Mouse (Mus musculus) limb, embryonic 15.5 days (tissue): ENCODE measurements around the gene Trabd2b. TPM values are rescaled to one million over a fixed set of nuclear protein-coding genes. Genes with fewer than 3 reads are reported as not detected.

Source experiments
- ATAC-seq: fragments of 200-750 bp; cut with Nextera tagmentation; 2 replicates; pipeline ENCODE4 v1.8.0; 2017; ENCODE audit warnings: low read depth, moderate TSS enrichment; ENCODE audit not compliant: insufficient number of reproducible peaks, low FRiP score, low TSS enrichment
- H3K27ac ChIP-seq: fragments of 300-500 bp; sonication (generic); 2 replicates; pipeline ENCODE4 v1.5.1; 2015; ENCODE audit warnings: moderate library complexity, mild to moderate bottlenecking, inconsistent platforms
- H3K27me3 ChIP-seq: fragments of 300-500 bp; sonication (generic); 2 replicates; pipeline ENCODE4 v1.6.1; 2015; ENCODE audit warnings: inconsistent platforms
- H3K36me3 ChIP-seq: fragments of 300-500 bp; sonication (generic); 2 replicates; pipeline ENCODE4 v1.6.1; 2015; ENCODE audit warnings: inconsistent platforms
- H3K4me1 ChIP-seq: fragments of 300-500 bp; sonication (generic); 2 replicates; pipeline ENCODE4 v1.6.1; 2015; ENCODE audit warnings: inconsistent platforms
- H3K4me2 ChIP-seq: fragments of 300-500 bp; sonication (generic); 2 replicates; pipeline ENCODE4 v1.6.1; 2015; ENCODE audit warnings: mild to moderate bottlenecking, inconsistent platforms
- H3K4me3 ChIP-seq: fragments of 300-500 bp; sonication (generic); 2 replicates; pipeline ENCODE4 v1.5.1; 2015; ENCODE audit warnings: mild to moderate bottlenecking, inconsistent platforms
- H3K9ac ChIP-seq: fragments of 300-500 bp; sonication (generic); 2 replicates; pipeline ENCODE4 v1.6.1; 2015; ENCODE audit warnings: inconsistent platforms
- H3K9me3 ChIP-seq: fragments of 300-500 bp; sonication (generic); 2 replicates; pipeline ENCODE4 v1.6.1; 2016; ENCODE audit warnings: inconsistent platforms
- WGBS: fragments of 180-500 bp; shearing (Covaris S2); methylation state at CpG from one replicate; pipeline ENCODE4 v1.1.7; 2015; 5-methylcytosine and 5-hydroxymethylcytosine counted together
- polyA plus RNA-seq: library from polyadenylated mRNA; unstranded; fragments of >200 nt; fragmentation: Nextera tagmentation; extraction: Ambion mirVana; gene quantifications from 2 replicates; pipeline ENCODE4 v1.2.1, GENCODE M21; 2015

The Trabd2b gene
- polyA plus RNA-seq, 1 experiment from 2014 or later = 3.1 TPM

DNA sequence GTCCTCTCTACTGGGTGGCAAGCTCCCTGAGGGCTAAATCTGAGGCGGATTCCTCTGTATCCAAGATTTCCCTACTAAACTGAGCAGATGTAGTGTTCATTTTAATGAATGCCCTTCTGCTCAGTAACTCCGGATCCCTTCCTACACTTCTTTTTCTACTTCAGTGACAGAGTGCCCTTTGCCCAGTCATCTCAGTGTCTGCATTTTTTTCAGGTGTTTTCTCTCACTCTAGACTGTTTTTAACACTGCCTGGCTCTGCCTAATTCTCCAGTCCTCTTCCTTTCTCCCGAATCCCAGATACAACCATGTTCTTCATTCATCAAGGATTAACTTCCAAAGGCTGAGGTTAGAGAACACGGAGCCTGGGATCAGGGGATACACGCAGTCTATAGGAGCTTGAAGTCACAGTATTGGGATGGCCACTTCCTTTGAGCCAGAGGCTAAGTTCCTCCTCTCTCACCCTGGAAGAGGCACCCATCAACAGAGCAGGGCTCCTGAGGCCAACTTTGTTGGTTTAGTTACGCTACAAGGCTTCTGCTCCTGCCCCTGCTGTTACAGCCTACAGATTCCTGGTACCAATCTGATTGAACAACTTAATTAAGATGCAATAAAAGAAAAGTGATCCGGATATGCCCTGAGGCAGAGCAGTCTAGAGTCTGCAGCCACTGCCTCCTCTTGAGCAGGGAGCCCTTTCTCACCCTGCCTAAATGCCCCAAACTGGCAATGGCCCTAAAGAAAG, 4.4 kb upstream of the Trabd2b start:
- ATAC-seq = no peak
- Histone ChIP-seq H3K9ac (no peak overlapping the region), H3K4me1 (peaks cover 10% of the 10 kb centered on the region), H3K27me3 (peaks cover 60% of the 10 kb centered on the region), H3K9me3 (no peaks in the 10 kb centered on the region), H3K4me2 (no peak overlapping the region), H3K27ac (no peak overlapping the region), H3K4me3 (no peak overlapping the region), H3K36me3 (no peaks in the 10 kb centered on the region)
- WGBS = 60% methylated on average over 7 of the region's 7 CpGs

- Histone ChIP-seq H3K27ac (peak overlapping the region; percentile 96), H3K9me3 (no peaks in the 10 kb centered on the region), H3K36me3 (no peaks in the 10 kb centered on the region), H3K4me2 (peak overlapping the region; percentile 87), H3K4me3 (peak overlapping the region; percentile 60), H3K9ac (peak overlapping the region; percentile 72), H3K27me3 (peaks cover 61% of the 10 kb centered on the region), H3K4me1 (peaks cover 39% of the 10 kb centered on the region)
- peak; percentile 77 for ATAC-seq
- WGBS = under 1% methylated on average over 35 of the region's 74 CpGs
Observed at GRCm38 (mm10) chr4:114405682-114406354, 706 bp upstream of the Trabd2b start.

DNA sequence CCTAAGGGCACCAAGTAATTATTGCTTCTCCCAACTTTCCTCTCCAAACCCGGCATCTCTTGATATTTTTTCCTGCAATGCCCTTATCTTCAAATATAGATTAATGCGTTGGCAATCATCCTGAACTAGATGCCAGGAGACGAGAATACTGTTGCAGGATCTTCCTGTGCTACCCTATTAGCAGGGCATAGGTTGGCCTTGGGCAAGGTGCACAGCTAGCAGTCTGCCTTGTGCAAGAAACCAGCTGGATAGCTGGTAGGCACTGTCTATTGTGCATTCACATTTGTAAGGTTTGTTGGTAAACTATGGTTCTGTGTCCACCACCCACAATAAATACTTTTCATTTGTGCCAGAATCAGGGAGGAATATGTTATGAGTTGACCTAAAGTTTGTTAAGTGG, 992 bp downstream of the Trabd2b start:
- H3K27ac ChIP-seq = no peak overlapping the region
- no peaks in the 10 kb centered on the region for H3K9me3 ChIP-seq
- H3K9ac ChIP-seq = no peak overlapping the region
- peak overlapping the region; percentile 87 for H3K4me2 ChIP-seq
- H3K27me3 ChIP-seq = peaks cover 56% of the 10 kb centered on the region
- H3K4me3 ChIP-seq = peak overlapping the region; percentile 60
- 50% methylated on average over 3 of the region's 3 CpGs for WGBS
- ATAC-seq = no peak
- H3K36me3 ChIP-seq = no peaks in the 10 kb centered on the region
- peaks cover 50% of the 10 kb centered on the region for H3K4me1 ChIP-seq

DNA sequence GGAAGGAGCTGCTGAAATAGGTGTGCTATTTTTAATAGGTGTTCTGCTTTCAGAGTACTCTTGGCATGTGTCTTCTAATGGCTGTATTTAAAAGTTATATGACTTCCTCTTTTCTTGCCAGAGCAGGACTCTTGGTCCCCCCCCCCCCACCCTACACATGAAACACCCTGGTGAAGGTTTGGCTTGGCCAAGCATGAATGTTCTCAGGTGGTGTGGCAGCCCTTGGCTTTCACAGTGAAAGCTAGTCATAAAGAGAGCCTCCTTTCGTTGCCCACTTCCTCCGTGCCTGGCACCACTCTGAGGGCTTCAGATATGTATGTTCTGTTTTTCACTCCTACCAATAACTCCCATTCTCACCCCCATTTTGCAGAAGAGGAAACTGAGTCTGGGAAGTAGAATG, 1.8 kb downstream of the Trabd2b start:
- WGBS = 59% methylated on average over 2 of the region's 2 CpGs
- peaks cover 50% of the 10 kb centered on the region for H3K4me1 ChIP-seq
- no peaks in the 10 kb centered on the region for H3K9me3 ChIP-seq
- H3K36me3 ChIP-seq = no peaks in the 10 kb centered on the region
- ATAC-seq = no peak
- peaks cover 56% of the 10 kb centered on the region for H3K27me3 ChIP-seq
- peak overlapping the region; percentile 87; the same call in 1 of the 2 replicates for H3K4me2 ChIP-seq
- peak overlapping the region; percentile 60; the same call in 1 of the 2 replicates for H3K4me3 ChIP-seq
- H3K9ac ChIP-seq = no peak overlapping the region
- H3K27ac ChIP-seq = no peak overlapping the region

DNA sequence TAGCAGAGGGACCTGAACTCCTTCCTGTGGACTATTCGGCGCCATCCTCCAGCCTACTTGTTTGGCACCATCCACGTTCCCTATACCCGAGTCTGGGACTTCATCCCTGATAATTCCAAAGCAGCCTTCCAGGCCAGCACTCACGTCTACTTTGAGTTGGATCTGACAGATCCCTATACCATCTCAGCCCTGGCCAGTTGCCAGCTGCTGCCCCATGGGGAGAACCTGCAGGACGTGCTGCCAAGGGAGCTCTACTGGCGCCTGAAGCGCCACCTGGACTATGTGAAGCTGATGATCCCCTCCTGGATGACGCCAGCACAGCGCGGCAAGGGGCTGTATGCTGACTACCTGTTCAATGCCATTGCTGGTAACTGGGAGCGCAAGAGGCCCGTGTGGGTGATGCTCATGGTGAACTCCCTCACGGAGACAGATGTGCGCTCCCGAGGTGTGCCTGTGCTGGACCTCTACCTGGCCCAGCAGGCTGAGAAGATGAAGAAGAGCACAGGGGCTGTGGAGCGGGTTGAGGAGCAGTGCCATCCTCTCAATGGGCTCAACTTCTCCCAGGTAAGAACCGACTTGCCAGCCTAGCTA, 2.5 kb downstream of the Trabd2b start:
- Histone ChIP-seq H3K4me1 (peaks cover 50% of the 10 kb centered on the region), H3K9ac (no peak overlapping the region), H3K27me3 (peaks cover 50% of the 10 kb centered on the region), H3K4me3 (no peak overlapping the region), H3K4me2 (peak overlapping the region; percentile 8), H3K9me3 (no peaks in the 10 kb centered on the region), H3K36me3 (no peaks in the 10 kb centered on the region), H3K27ac (no peak overlapping the region)
- WGBS = 75% methylated on average over 18 of the region's 18 CpGs
- no peak for ATAC-seq

DNA sequence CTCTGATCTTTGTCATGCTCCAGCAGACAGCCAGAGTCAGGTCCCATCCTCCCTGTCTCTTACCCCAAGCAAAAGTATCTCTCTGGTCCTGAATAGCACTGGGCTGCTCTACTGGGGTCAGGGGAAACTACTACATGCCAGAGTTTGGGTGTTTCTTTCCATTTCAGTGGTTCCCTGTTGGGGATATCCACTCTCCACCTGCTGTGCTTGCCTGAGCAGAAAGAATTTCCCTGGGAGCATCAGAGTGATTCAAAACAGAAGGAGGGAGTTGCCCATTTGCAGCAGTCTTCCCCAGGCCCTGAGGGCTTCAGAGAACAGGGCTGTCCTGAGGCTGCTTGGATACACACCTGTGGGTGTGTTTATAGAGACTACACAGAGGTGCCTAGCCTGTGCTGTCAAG, 3.0 kb downstream of the Trabd2b start:
- Histone ChIP-seq H3K4me1 (peaks cover 50% of the 10 kb centered on the region), H3K27ac (no peak overlapping the region), H3K36me3 (no peaks in the 10 kb centered on the region), H3K27me3 (peaks cover 45% of the 10 kb centered on the region), H3K9ac (no peak overlapping the region), H3K9me3 (no peaks in the 10 kb centered on the region), H3K4me2 (peak overlapping the region; percentile 8; the same call in 1 of the 2 replicates), H3K4me3 (no peak overlapping the region)
- no peak for ATAC-seq

GRCm38 (mm10) chr4:114410026-114410425, 3.5 kb downstream of the Trabd2b start:
- no peaks in the 10 kb centered on the region for H3K9me3 ChIP-seq
- H3K9ac ChIP-seq = no peak overlapping the region
- no peaks in the 10 kb centered on the region for H3K36me3 ChIP-seq
- peak overlapping the region; percentile 15; the same call in 1 of the 2 replicates for H3K4me3 ChIP-seq
- H3K4me2 ChIP-seq = peak overlapping the region; percentile 29
- no peak overlapping the region for H3K27ac ChIP-seq
- 33% methylated on average over 3 of the region's 3 CpGs for WGBS
- H3K27me3 ChIP-seq = peaks cover 43% of the 10 kb centered on the region
- H3K4me1 ChIP-seq = peaks cover 50% of the 10 kb centered on the region
- ATAC-seq = no peak

- Histone ChIP-seq H3K27ac (no peak overlapping the region), H3K4me3 (peak overlapping the region; percentile 15; the same call in 1 of the 2 replicates), H3K4me2 (peak overlapping the region; percentile 29), H3K27me3 (peaks cover 47% of the 10 kb centered on the region), H3K36me3 (no peaks in the 10 kb centered on the region), H3K9me3 (no peaks in the 10 kb centered on the region), H3K9ac (no peak overlapping the region), H3K4me1 (peaks cover 54% of the 10 kb centered on the region)
- no peak for ATAC-seq
- whole genome bisulfite sequencing = 31% methylated on average over 11 of the region's 11 CpGs
Observed at GRCm38 (mm10) chr4:114410443-114410842, 3.9 kb downstream of the Trabd2b start.

DNA sequence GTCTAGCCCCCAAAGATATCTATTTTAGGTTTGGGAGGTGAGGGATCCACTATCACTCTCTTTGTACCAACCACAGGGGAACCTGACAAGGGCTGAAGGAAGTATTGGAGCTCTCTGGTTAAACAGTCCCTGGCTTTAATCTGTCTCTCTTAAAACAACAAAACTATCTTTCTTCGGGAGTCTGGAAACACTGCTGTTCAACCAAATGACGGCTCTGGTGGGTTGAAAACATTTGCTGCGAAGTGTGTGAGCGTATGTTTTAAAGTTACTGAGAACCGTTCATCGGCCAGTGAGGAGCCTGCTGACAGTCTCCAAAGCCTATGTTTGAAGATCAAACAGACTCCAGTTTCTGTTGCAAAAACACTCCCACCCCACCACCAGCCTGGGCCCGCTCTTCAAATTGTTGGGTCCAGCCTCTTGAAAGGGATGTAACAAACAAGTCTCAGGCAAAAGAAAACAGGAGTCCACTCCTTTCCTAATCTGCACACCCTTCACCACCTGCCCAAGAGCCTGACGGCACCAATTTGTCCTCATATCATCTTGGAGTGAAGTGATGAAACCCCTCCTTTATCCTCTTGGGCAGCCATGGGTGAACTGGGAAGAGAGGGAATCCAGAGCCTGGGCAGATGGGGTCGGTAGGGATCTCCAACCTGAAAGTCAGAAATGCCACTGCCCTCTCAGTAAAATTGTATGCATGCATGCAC, 4.6 kb downstream of the Trabd2b start:
- Histone ChIP-seq H3K36me3 (no peaks in the 10 kb centered on the region), H3K4me3 (0 out of 2 replicates have a peak overlapping the region, but pooled peaks have one; percentile 15), H3K4me2 (peak overlapping the region; percentile 29), H3K4me1 (peaks cover 58% of the 10 kb centered on the region), H3K9ac (no peak overlapping the region), H3K27me3 (peaks cover 47% of the 10 kb centered on the region), H3K27ac (no peak overlapping the region), H3K9me3 (no peaks in the 10 kb centered on the region)
- whole genome bisulfite sequencing = 32% methylated on average over 9 of the region's 9 CpGs
- ATAC-seq = no peak

DNA sequence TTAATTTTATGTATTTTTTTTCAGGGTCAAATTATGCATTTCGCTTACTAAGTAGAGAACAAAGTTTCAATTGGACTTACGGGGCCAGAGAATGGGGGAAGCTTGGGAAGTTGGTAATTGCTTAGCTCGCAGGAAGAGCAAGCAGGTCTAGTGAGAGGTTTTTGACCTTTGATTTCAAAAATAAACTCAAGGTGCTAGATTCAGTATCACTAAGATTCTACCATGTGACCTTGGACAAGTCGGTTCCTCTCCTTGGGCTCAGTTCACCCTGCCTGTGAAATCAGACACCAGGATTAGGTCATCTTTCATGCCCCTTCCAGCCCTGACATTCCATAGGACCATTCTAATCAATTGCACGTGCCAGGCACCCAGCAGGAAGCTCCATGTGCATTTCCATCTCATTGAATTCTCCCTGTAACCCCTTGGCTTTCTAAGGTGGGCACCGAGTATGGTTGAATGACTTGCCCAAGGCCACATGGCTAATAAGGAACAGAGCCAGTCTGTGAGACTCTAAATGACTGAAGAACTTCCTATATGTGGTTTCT, 5.4 kb downstream of the Trabd2b start:
- no peaks in the 10 kb centered on the region for H3K9me3 ChIP-seq
- ATAC-seq = no peak
- no peaks in the 10 kb centered on the region for H3K36me3 ChIP-seq
- no peak overlapping the region for H3K27ac ChIP-seq
- H3K27me3 ChIP-seq = peaks cover 41% of the 10 kb centered on the region
- H3K4me1 ChIP-seq = peaks cover 60% of the 10 kb centered on the region
- H3K9ac ChIP-seq = no peak overlapping the region
- WGBS = 41% methylated on average over 6 of the region's 6 CpGs
- no peak overlapping the region for H3K4me3 ChIP-seq
- H3K4me2 ChIP-seq = no peak overlapping the region

- H3K36me3 ChIP-seq = no peaks in the 10 kb centered on the region
- no peaks in the 10 kb centered on the region for H3K9me3 ChIP-seq
- H3K4me1 ChIP-seq = peaks cover 30% of the 10 kb centered on the region
- H3K27ac ChIP-seq = peak overlapping the region; percentile 68; the same call in 1 of the 2 replicates
- peaks cover 24% of the 10 kb centered on the region for H3K27me3 ChIP-seq
- H3K4me2 ChIP-seq = peak overlapping the region; percentile 17; the same call in 1 of the 2 replicates
- ATAC-seq = no peak
- WGBS = 19% methylated on average over 16 of the region's 16 CpGs
- H3K9ac ChIP-seq = no peak overlapping the region
- 0 out of 2 replicates have a peak overlapping the region, but pooled peaks have one; percentile 5 for H3K4me3 ChIP-seq
Observed at GRCm38 (mm10) chr4:114415925-114416645, 9.6 kb downstream of the Trabd2b start.
